Mouse (Mus musculus): ENCODE measurements around the gene Scrg1.
A peak's percentile ranks its signal among the peaks of the same experiment; 100 is the strongest.
"Not testable (repeated sequence)": the region's sequence is repeated elsewhere in the genome, so short reads cannot be mapped to it uniquely, and the experiment has no call there.

Gene Scrg1

DNA sequence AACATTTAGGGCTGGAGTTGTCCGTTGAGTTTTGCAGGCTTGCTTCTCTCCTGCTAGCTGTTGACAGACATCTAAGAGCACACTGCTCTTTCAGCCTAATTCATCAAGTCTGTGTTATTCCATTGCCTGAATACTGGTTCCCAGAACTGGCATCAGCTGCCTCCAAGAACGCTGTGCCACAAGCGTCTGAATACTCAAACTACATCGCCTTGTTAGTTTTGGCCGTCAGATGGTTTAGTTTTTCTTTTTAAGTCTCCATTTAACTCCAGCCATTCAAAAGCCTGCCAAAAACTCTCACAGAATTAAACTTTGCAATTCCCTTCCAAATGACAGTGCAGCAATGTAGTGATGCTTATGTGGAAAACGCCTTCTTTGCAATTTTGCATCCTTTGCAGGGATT is 1.4 kb downstream of the Scrg1 start:
- no peak for DNase-seq (ENCODE audit: low spot score in 2 of 2)

GRCm38 (mm10) chr8:57457942-57458341 is 2.2 kb downstream of the Scrg1 start:
- DNase-seq (ENCODE audit: low spot score in 2 of 2): no peak

GRCm38 (mm10) chr8:57462839-57463238 is 7.1 kb downstream of the Scrg1 start:
- DNase-seq (ENCODE audit: low spot score in 2 of 2): no peak

DNA sequence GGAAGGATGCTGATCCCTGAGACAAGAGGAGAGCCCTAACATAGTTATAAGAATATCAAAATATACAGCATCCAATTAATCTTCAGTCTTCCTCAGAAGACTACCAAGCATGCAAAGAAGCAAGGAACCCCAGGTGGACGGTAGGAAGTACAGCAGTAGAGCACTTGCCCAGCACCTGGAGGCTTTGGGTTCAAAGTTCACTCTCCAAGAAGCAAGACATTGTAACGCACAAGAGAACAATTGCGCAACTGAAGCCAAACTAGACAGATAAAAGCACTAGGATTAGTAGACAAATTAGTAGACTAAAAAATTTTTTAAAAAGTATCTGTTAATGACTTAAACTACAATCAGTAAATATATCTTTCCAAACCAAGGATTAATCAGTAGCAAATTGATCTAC is 8.0 kb downstream of the Scrg1 start:
- no peak for DNase-seq (ENCODE audit: low spot score in 2 of 2)

GRCm38 (mm10) chr8:57468624-57469023 is 12.9 kb downstream of the Scrg1 start:
- no peak for DNase-seq (ENCODE audit: low spot score in 2 of 2)

- DNase-seq (ENCODE audit: low spot score in 2 of 2): no peak
These were observed 15.1 kb downstream of the Scrg1 start for GRCm38 (mm10) chr8:57470863-57471262.

GRCm38 (mm10) chr8:57473751-57474150 is 18.0 kb downstream of the Scrg1 start:
- no peak for DNase-seq (ENCODE audit: low spot score in 2 of 2)

DNA sequence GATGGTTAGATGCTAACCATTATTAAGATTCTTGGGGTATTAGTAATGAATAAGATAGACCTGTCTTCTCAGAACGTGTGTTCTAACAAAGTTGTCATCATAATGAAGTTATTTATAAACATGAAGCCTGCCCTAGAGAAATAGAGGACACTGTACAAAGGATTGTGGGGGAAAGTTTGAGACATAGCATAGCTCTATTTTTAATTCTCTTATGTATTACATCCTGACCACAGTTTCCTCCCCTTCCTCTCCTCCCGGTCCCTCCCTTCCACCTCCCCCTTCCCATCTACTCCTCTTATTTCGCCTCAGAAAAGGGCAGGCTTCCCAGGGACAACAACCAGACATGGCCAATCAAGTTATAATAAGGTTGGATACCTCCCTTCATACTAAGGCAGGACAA is 22.7 kb downstream of the Scrg1 start:
- DNase-seq (ENCODE audit: low spot score in 2 of 2): no peak

DNA sequence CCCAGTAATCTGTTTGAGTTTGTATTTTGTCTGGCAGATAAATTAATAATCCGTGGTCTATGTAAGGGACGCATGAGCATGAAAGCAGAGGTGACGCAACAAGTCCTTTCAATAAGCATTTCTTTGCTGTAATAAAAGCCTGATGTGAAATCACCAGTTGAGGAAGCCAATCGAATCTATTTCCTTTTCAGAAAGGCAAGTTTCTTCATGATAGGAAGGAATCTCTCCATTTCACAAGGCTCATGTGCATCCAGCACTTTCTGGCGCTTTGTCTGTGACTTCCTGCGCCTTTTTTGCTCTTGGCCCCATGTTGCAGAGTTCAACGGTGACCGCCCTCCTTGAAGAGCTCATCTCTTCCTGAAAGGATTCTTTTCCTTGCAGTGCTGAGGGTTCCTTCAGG is 24.0 kb downstream of the Scrg1 start:
- no peak for DNase-seq (ENCODE audit: low spot score in 2 of 2)

GRCm38 (mm10) chr8:57480606-57481005 is 24.9 kb downstream of the Scrg1 start:
- DNase-seq (ENCODE audit: low spot score in 2 of 2): no peak

DNA sequence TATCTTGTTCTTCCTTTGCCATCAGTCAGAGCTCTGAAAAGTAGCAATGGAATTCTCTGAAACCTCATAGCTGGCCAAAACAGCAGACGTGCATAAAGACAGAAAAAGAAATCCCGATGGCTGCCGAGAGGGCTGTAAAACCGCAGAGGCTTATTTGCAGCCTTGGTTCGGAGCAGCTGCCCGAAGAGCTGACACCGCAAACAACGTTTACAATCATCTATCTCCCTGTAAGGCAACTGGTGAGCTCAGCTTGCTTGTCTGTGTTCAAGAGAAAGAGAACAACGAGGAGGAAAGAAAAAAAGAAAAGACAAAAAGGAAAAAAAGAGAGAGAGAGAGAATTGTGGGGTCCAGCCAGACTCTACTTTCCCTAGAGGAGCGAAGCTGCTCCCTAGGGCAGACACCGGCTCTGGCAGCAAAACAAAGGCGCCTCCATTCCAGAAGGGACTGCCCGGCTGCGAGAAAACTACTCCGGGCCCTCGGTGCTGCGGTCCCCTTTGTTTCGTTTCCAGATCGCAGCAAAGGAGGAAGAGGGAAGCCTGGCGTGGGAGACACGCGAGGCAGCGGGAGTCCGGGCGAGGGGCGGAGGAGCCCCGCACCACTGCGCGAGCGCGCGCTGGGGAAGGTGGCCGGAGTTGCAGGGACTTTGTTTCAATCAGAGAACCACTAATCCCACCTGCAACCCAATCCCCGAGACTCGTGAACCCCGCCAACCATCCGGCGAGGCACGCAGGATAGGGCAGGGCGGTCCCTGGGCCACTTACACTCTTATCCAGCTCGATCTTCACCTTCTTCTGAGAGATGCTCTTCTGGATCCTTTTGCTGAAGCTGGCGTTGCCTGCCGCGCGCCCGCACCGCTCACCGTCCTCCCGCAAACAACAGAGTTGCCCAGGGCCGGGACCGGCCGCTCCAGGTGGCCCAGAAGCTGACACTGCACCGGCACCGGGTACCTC is 31.0 kb downstream of the Scrg1 start:
- peak; percentile 61 to 69 for DNase-seq (ENCODE audit: low spot score in 2 of 2)

DNA sequence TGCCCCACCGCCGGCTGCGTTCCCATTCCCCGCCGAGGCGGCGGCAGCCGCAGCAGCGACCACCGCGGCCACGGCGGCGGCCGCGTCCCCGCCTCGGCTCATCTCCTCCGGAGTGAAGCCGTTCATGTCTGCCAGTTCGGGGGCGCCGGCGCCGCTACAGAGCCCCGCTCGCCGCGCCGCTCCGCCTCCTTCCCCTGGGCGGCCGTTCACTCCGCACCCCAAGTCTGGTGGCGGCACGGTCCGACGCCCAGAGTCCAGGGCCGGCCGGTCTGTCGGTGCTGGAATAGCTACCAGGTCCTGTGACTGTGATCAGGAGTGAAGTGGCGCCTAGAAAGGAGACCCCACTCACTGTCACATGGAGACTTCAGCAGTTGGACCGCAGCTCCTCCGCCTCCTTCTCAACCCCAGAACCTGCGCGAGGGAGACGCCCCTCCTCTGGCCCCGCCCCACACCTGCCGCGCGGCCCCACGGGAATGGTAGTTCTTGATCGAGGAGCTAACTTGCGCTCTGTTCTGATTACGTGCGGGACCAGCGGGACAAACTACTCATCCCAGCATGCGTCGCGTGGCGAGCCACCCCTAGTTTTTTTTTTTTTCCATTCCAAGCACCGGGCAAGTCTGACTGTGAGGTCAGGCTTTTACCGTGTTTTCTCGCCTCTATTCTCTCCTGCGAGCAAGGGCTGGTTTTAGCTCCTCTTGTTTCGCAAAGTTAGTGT is 31.9 kb downstream of the Scrg1 start, which contains the start of gene Sap30:
Gene Sap30 (minus strand): TSS at position 420 of the 715 bp plus-strand sequence.
- DNase-seq (ENCODE audit: low spot score in 2 of 2): peak; percentile 96 to 99

GRCm38 (mm10) chr8:57488312-57488765 is 32.6 kb downstream of the Scrg1 start:
- DNase-seq (ENCODE audit: low spot score in 2 of 2): peak; percentile 61 to 87

DNA sequence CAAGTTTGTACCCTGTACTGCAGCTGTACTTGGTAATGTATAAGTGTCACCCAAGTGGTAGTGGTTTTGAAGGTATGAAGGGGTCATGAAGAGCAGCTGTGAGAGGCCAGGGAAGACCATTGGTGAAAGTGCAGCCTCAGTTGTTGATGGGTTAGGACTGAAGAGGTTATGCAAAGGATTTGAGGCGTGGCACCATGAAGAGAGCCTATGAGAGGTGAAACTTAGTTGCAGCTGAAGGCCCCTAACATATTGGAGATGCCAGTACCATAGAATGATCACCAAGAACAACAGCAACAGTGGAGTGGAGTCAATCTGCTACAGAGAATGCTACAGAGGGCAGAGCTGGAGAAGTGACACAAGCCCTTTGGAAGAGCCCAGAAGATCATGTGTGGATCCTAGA is 33.6 kb downstream of the Scrg1 start:
- DNase-seq (ENCODE audit: low spot score in 2 of 2): no peak

DNA sequence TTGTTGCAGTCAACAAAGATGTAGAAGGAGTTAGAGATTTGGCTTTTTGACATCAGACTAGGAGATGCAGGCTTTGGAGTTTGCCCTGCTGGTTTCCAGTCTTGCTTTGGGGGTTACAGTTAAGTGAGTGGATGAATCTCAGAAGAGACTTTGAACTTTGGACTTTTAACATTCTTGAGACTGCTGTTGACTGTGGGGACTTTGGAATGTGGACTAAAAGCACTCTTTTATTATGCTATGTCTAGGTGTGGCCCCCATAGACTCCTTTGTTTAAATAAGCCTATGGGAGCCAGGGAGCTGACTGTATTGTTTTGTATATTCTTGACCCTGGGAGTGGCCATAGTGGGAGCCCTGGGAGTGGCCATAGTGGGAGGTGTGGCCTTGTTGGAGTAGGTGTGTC is 34.2 kb downstream of the Scrg1 start:
- no peak for DNase-seq (ENCODE audit: low spot score in 2 of 2)

DNA sequence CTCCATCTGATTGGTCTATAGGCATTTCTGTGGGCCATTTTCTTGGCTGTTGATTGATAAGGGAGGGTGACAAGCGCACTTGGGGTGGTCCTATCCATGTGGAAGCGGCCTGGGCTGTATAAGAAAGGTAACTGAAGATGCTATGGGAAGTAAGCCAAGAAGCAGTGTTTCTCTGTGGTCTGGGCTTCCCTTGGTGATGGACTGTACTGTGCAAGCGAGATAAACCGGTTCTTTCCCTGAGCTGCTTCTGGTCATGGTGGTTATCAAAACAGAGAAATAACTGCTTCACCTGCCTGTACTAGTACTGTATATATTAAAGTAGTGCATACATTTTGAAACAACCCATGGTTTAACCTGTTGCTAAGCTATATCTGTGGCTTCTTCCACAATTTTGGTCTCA is 36.1 kb downstream of the Scrg1 start:
- DNase-seq (ENCODE audit: low spot score in 2 of 2): no peak

GRCm38 (mm10) chr8:57498494-57498846 is 42.7 kb downstream of the Scrg1 start:
- no peak for DNase-seq (ENCODE audit: low spot score in 2 of 2)

- peak in 1 of 2 experiments; percentile 2 for DNase-seq (ENCODE audit: low spot score in 2 of 2)
These were observed 43.3 kb downstream of the Scrg1 start for GRCm38 (mm10) chr8:57498847-57499511.

- DNase-seq (ENCODE audit: low spot score in 2 of 2): peak; percentile 85 to 91
These were observed 47.9 kb downstream of the Scrg1 start for GRCm38 (mm10) chr8:57503641-57504040.

GRCm38 (mm10) chr8:57505500-57505899 is 49.8 kb downstream of the Scrg1 start:
- not testable (repeated sequence) for DNase-seq (ENCODE audit: low spot score in 2 of 2)

DNA sequence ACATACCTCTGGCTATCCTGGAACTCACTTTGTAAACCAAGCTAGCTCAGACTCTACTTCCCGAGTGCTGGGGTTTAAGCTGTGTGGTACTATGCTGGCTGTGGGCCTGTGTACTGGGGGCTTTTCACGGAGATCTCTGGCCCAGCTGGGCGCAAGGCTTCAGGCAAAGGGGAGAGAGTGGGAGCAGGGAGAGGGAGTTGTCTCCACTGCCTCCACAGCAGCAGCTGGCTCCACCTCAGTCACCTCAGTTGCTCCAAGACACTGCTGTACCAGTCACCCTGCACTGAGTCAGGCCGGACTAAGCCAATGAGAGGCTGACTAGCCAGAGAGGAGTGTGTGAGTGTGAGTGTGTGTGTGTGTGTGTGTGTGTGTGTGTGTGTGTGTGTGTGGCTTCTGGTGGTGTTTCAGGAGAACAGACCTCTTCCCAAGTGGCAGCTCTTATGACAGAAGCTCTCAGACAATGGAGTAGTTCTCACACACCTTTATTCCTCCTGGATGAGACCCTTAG is 51.9 kb downstream of the Scrg1 start:
- no peak for DNase-seq (ENCODE audit: low spot score in 2 of 2)

DNA sequence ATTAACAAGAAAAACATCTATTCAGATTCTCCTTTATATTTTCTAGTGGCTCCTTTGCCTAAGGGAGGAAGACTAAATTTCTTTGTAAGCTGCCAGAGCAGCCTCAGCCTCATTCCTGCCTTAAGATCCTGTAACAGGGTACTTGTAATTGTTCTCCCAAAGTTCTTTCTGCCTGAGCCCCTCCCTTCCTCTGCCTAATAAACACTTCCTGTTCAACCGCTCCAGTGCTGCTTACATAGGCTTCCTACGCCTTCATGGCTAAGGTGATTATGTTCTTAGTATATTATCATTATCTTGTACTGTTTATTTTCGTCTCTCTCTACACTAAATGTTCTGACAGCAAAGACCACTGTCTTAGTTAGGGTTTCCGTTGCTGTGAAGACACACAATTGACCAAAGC is 52.9 kb downstream of the Scrg1 start:
- DNase-seq (ENCODE audit: low spot score in 2 of 2): peak in 1 of 2 experiments; percentile 2

Measured in spleen, postnatal 10 days (tissue).